Mouse (Mus musculus): ENCODE results near the gene Lrp2bp. TPM values are rescaled to one million over a fixed set of nuclear protein-coding genes. Genes with fewer than 3 reads are reported as not detected.
A peak's percentile ranks its signal among the peaks of the same experiment; 100 is the strongest.

The Lrp2bp gene
- total RNA-seq (2021), result 1 to 10 TPM in 1 of 2 experiments, under 1 TPM in 1; 0.55 to 1.3 TPM
- polyA plus RNA-seq (2012; rRNA removed), result 0.61 and 1.4 TPM in 2 replicates
- long read RNA-seq, partial matches to known transcripts, result 1 of 1 reads
- long read RNA-seq, other reads (novel, unspliced or antisense), result 0 of 1 reads

GRCm38 (mm10) chr8:45999138-45999783 is at the start of gene Lrp2bp:
Gene Lrp2bp, plus strand, starts transcription at chr8:45999303.
- WGBS, result 4% methylated on average over 22 of the region's 22 CpGs
- Histone ChIP-seq H3K9ac (ENCODE audit: low read depth, low read length) (peak within 1 kb of the TSS; percentile 89), H3K27me3 (ENCODE audit: control insufficient read depth, insufficient read depth, low read length) (no peaks in the 10 kb centered on the region), H3K4me3 (peak within 1 kb of the TSS; percentile 57), H3K27ac (peak within 1 kb of the TSS; percentile 95), H3K4me1 (ENCODE audit: control insufficient read depth, insufficient read depth, low read length) (no peaks in the 10 kb centered on the region; the same call in none of the 2 replicates), H3K36me3 (ENCODE audit: control insufficient read depth, insufficient read depth, low read length) (peaks cover 6% of the 10 kb centered on the region), H3K79me2 (replicated peaks; ENCODE audit: control insufficient read depth, insufficient read depth, low read length) (no peaks in the 10 kb centered on the region)
- intact Hi-C loops (cut with DNase I), result loop anchor here (1.0 kb wide), 2 partner anchors 24 to 152 kb away; partner anchors contain the start of genes 1700029J07Rik, Cfap97 and Ufsp2
- TF ChIP-seq POLR2A (IDR thresholded peaks at IDR 0.05; ENCODE audit: insufficient read depth, low read depth, low read length) (no peak), CTCF (IDR thresholded peaks at IDR 0.05) (no peak), EP300 (IDR thresholded peaks at IDR 0.05; ENCODE audit: insufficient read depth, low read depth, low read length) (peak; percentile 6; the same call in 1 of the 2 replicates)
- DNase-seq, result peak in 1 of 2 experiments; percentile 50

GRCm38 (mm10) chr8:45950622-45951021 is 48.5 kb upstream of the Lrp2bp start:
- Histone ChIP-seq H3K4me1 (ENCODE audit: control insufficient read depth, insufficient read depth, low read length) (no peaks in the 10 kb centered on the region), H3K27ac (no peak overlapping the region), H3K27me3 (ENCODE audit: control insufficient read depth, insufficient read depth, low read length) (no peaks in the 10 kb centered on the region), H3K79me2 (replicated peaks; ENCODE audit: control insufficient read depth, insufficient read depth, low read length) (no peaks in the 10 kb centered on the region), H3K9ac (ENCODE audit: low read depth, low read length) (no peak overlapping the region), H3K36me3 (ENCODE audit: control insufficient read depth, insufficient read depth, low read length) (no peaks in the 10 kb centered on the region), H3K4me3 (no peak overlapping the region)
- no peak for TF ChIP-seq CTCF (IDR thresholded peaks at IDR 0.05)
- TF ChIP-seq POLR2A (IDR thresholded peaks at IDR 0.05; ENCODE audit: insufficient read depth, low read depth, low read length), result no peak
- TF ChIP-seq EP300 (IDR thresholded peaks at IDR 0.05; ENCODE audit: insufficient read depth, low read depth, low read length), result no peak
- no peak for DNase-seq
- intact Hi-C loops (cut with DNase I), result no loop called here
- 61% methylated on average over 2 of the region's 2 CpGs for WGBS

GRCm38 (mm10) chr8:45970894-45971293 is 28.2 kb upstream of the Lrp2bp start:
- TF ChIP-seq CTCF (IDR thresholded peaks at IDR 0.05) (peak; percentile 35), POLR2A (IDR thresholded peaks at IDR 0.05; ENCODE audit: insufficient read depth, low read depth, low read length) (no peak), EP300 (IDR thresholded peaks at IDR 0.05; ENCODE audit: insufficient read depth, low read depth, low read length) (no peak)
- H3K36me3 ChIP-seq (ENCODE audit: control insufficient read depth, insufficient read depth, low read length), result no peaks in the 10 kb centered on the region
- H3K27ac ChIP-seq, result no peak overlapping the region
- peaks cover under 1% of the 10 kb centered on the region; the same call in 1 of the 2 replicates for H3K4me1 ChIP-seq (ENCODE audit: control insufficient read depth, insufficient read depth, low read length)
- H3K27me3 ChIP-seq (ENCODE audit: control insufficient read depth, insufficient read depth, low read length), result no peaks in the 10 kb centered on the region
- no peaks in the 10 kb centered on the region for H3K79me2 ChIP-seq (replicated peaks; ENCODE audit: control insufficient read depth, insufficient read depth, low read length)
- H3K4me3 ChIP-seq, result no peak overlapping the region
- H3K9ac ChIP-seq (ENCODE audit: low read depth, low read length), result no peak overlapping the region
- intact Hi-C loops (cut with DNase I), result no loop called here
- 97% methylated on average over 12 of the region's 12 CpGs for WGBS
- no peak for DNase-seq

GRCm38 (mm10) chr8:45973988-45974505 is 25.1 kb upstream of the Lrp2bp start:
- H3K79me2 ChIP-seq (replicated peaks; ENCODE audit: control insufficient read depth, insufficient read depth, low read length), result no peaks in the 10 kb centered on the region
- H3K9ac ChIP-seq (ENCODE audit: low read depth, low read length), result no peak overlapping the region
- no peaks in the 10 kb centered on the region for H3K27me3 ChIP-seq (ENCODE audit: control insufficient read depth, insufficient read depth, low read length)
- no peak overlapping the region for H3K4me3 ChIP-seq
- intact Hi-C loops (cut with DNase I), result no loop called here
- no peak for TF ChIP-seq CTCF (IDR thresholded peaks at IDR 0.05)
- TF ChIP-seq EP300 (IDR thresholded peaks at IDR 0.05; ENCODE audit: insufficient read depth, low read depth, low read length), result no peak
- TF ChIP-seq POLR2A (IDR thresholded peaks at IDR 0.05; ENCODE audit: insufficient read depth, low read depth, low read length), result no peak
- no peak for DNase-seq
- 60% methylated on average over 8 of the region's 8 CpGs for WGBS
- no peak overlapping the region for H3K27ac ChIP-seq
- peaks cover 1% of the 10 kb centered on the region; the same call in 1 of the 2 replicates for H3K4me1 ChIP-seq (ENCODE audit: control insufficient read depth, insufficient read depth, low read length)
- H3K36me3 ChIP-seq (ENCODE audit: control insufficient read depth, insufficient read depth, low read length), result no peaks in the 10 kb centered on the region

- intact Hi-C loops (cut with DNase I), result loop anchor here (1.0 kb wide), 1 partner anchor 24 kb away; the partner anchor contains the start of gene Lrp2bp
These were observed 23.8 kb upstream of the Lrp2bp start, which contains the start of the genes 1700029J07Rik and Ufsp2 for GRCm38 (mm10) chr8:45975126-45975836. Gene 1700029J07Rik, minus strand, starts transcription at chr8:45975252. Gene Ufsp2, plus strand, starts transcription at chr8:45975528.

More at GRCm38 (mm10) chr8:45975126-45975836, 23.8 kb upstream of the Lrp2bp start, which contains the start of the genes 1700029J07Rik and Ufsp2:
- Histone ChIP-seq H3K36me3 (ENCODE audit: control insufficient read depth, insufficient read depth, low read length) (no peaks in the 10 kb centered on the region), H3K27me3 (ENCODE audit: control insufficient read depth, insufficient read depth, low read length) (no peaks in the 10 kb centered on the region), H3K79me2 (replicated peaks; ENCODE audit: control insufficient read depth, insufficient read depth, low read length) (no peaks in the 10 kb centered on the region), H3K27ac (peak within 1 kb of the TSS; percentile 74), H3K4me3 (peak within 1 kb of the TSS; percentile 89), H3K4me1 (ENCODE audit: control insufficient read depth, insufficient read depth, low read length) (peaks cover 1% of the 10 kb centered on the region; the same call in 1 of the 2 replicates), H3K9ac (ENCODE audit: low read depth, low read length) (peak within 1 kb of the TSS; percentile 80)
- WGBS, result under 1% methylated on average over 57 of the region's 57 CpGs
- DNase-seq, result peak; percentile 96 to 97
- TF ChIP-seq POLR2A (IDR thresholded peaks at IDR 0.05; ENCODE audit: insufficient read depth, low read depth, low read length) (peak; percentile 89), EP300 (IDR thresholded peaks at IDR 0.05; ENCODE audit: insufficient read depth, low read depth, low read length) (0 out of 2 replicates have a peak, but pooled peaks have one; percentile 20), CTCF (IDR thresholded peaks at IDR 0.05) (peak; percentile 81)

All from heart, adult 2 months (tissue).